Mouse (Mus musculus) C2C12 (cell line): Measurements from ENCODE around the gene Dlg4.

Source experiments
- CEBPB ChIP-seq: IDR thresholded peaks from one replicate; pipeline ENCODE4 v1.6.1; 2011; ENCODE audit warnings: low read depth, mild to moderate bottlenecking, control low read depth, moderate library complexity
- CTCF ChIP-seq: IDR thresholded peaks from one replicate; pipeline ENCODE4 v1.5.1; 2011; ENCODE audit not compliant: control insufficient read depth, insufficient read depth, insufficient read length
- MYOD1 ChIP-seq: IDR thresholded peaks from one replicate; pipeline ENCODE4 v1.6.1; 2011; ENCODE audit warnings: low read depth; ENCODE audit not compliant: control insufficient read depth, insufficient read length
- MYOG ChIP-seq: IDR thresholded peaks from one replicate; pipeline ENCODE4 v1.6.1; 2011; ENCODE audit not compliant: control insufficient read depth, insufficient read length; ENCODE audit errors: extremely low read depth
- USF1 ChIP-seq: IDR thresholded peaks from one replicate; pipeline ENCODE4 v1.6.1; 2011; ENCODE audit warnings: low read depth, mild to moderate bottlenecking, control low read depth, moderate library complexity

- TF ChIP-seq CEBPB (no peak), USF1 (no peak), CTCF (no peak), MYOG (no peak), MYOD1 (no peak)
Measured at GRCm38 (mm10) chr11:69991711-69992110, 25.0 kb upstream of the Dlg4 start.
